Mouse (Mus musculus): Measurements from ENCODE around the gene Lca5l.

The Lca5l gene

DNA sequence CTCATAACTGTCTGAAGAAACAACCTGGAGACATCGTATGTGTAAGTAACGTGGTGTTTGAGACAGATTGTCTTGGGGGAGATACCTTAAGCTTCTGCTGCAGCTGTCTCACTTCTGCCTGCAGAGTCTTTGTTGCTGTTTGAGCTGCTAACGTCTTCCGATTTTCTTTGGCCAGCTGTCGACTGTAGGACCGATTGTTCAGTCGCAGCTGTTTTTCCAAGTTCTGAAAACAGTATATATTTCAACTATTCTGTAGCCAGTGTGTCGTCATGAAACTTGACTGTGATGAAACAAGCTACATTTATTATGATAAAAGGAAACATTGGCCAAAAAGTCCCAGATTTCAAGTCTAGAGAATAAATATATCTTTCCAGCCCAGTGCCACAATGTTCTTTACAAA is 18.4 kb downstream of the Lca5l start:
- intact Hi-C loops (cut with DNase I): no loop called here

DNA sequence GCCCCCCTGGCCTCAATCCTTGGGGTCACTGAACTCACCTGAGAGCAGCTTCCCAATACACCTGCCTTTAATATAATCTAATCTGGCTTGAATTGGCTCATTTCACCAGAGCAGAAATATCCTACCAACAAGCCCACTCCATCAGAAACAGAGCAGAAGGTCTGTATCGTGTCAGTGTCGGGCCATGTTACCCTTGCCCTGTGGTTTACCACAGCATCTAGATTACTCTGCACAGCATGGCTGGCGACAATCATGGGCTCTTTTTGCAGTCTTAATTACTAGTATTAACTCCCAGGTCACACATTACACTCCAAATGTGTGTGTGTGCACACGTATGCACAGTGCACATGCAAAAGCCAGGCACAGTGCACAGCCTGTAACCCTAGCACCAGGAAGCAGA is 23.2 kb downstream of the Lca5l start:
- intact Hi-C loops (cut with DNase I): no loop called here

DNA sequence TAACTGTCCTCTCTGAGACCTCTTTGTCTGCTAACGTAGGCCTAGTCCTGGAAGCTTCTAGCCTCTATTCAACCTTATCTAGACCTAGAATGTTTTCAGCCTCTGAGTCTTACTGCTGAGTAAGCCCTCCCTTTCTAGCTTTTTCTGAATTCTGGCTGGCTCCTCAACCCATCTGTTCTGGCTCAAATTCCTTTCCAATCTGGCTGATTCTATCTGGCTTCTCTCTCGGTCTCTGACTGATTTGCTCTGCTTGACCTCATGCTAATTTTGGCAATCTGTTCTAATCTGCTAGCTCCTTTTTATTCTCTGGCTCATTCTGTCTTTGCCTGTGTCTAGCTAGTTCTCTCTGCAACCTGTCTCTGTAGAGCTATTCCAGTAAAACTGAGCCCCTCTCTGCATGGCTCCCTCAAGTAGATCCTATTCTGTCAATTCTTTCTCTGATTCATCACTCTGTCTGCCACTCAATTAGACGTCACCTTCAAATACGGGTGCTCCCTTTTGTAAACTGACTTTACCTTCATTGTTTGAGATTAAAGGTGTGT is 26.3 kb downstream of the Lca5l start:
- intact Hi-C loops (cut with DNase I): no loop called here

DNA sequence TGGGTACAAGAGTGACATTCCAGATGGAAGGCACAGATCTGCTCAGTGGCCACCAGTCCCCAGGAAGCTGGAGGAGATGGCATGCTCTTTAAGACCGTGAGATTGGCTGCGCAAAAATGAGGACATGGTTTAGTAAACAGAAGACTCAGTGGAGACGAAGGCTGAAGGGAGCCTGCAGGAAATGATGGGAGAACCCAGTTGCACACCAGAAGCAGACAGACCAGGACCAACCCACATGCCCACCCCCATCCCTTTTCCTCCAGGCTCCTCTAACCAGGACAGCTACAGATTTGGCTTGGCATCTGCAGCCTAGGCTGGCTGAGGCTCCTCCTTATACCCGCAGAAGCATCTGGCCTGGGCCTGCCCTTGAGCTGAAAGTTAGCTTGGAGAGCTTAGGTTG is 30.7 kb downstream of the Lca5l start:
- intact Hi-C loops (cut with DNase I): no loop called here

DNA sequence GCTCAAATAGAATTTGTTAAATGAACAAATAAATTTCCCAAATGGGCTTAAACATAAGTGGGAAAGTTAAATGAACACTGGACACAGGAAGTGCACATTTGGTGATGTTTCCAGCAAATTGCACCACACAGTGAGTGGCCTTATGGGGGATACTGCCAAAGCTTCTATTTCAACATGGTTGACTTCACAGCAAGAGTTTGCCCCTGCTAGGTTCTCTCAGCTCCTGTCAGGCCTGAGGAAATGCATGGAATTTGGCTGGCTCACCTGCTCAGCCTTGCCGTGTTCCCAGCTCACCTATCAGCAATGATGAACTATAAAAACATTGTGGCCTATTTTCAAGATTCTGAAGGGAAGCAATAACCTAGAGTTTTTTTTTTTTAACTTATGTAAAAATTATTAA is 31.1 kb downstream of the Lca5l start:
- intact Hi-C loops (cut with DNase I): no loop called here

- intact Hi-C loops (cut with DNase I): no loop called here
These were observed 32.2 kb downstream of the Lca5l start for GRCm38 (mm10) chr16:96159794-96160346.

GRCm38 (mm10) chr16:96159091-96159731 is 32.9 kb downstream of the Lca5l start:
- intact Hi-C loops (cut with DNase I): no loop called here

DNA sequence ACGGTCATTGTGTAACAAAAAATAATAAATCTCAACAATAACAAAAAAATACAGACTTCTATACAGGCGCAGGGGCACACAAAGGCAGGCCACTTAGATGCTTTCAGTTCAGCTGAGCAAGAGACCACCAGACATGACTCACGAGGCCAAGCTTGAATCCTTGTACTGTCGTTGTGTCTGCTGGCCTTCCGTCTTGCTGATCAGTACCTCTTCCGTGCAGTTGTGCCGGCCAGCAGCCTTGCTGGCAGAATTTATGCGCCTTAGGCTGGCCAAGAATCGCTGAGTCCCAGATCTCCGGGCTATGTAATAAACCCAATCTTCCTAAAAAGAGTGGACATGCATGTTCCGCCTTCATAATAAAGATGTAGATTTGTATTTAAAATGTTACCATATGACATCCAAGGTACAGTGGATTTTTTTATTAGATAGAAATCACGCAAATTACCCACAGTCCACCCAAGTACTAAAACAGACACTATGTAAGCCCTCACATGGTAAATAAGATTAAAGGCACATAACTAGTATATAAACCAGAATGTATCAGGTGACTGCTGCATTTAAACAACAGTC is 33.5 kb downstream of the Lca5l start:
- intact Hi-C loops (cut with DNase I): no loop called here

DNA sequence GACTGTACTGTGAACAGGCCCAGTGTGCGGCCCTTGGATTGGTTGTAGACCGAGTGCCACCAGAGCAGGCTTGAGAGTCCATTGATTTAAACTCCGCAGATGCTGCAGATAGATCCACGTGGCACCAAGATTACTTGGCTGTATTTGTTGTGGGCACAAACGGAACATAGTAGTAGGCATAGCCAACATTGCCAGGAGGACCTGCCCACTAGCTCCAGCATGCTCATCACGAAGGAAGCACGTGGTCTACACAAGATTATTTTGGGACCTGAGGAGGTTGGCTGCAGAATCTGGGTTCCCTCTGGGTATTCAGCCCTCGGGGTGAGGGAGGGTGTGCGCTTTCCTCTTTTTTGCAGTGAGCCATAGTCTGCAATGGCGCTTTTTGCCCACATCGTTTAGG is 34.9 kb downstream of the Lca5l start:
- intact Hi-C loops (cut with DNase I): no loop called here

GRCm38 (mm10) chr16:96156019-96156418 is 36.1 kb downstream of the Lca5l start:
- intact Hi-C loops (cut with DNase I): no loop called here

- intact Hi-C loops (cut with DNase I): no loop called here
These were observed 37.6 kb downstream of the Lca5l start for GRCm38 (mm10) chr16:96154476-96154875.

DNA sequence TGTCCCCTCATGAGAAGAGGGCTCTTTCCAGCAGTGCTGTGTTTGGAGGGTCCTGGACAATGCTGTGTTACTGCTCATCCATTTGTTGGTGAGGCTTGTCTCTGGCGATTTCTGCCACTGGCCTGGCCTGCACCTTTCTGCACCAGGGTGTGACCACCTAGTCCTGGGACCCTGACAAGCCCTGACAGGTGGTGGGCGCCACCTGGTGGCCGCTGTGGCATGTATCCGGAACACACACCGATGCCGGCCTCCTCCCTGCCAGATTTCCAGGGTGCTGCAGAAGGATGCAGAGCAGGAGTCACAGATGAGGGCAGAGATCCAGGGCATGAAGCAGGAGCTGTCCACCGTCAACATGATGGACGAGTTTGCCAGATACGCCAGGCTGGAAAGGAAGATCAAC is 40.5 kb downstream of the Lca5l start:
- intact Hi-C loops (cut with DNase I): no loop called here

DNA sequence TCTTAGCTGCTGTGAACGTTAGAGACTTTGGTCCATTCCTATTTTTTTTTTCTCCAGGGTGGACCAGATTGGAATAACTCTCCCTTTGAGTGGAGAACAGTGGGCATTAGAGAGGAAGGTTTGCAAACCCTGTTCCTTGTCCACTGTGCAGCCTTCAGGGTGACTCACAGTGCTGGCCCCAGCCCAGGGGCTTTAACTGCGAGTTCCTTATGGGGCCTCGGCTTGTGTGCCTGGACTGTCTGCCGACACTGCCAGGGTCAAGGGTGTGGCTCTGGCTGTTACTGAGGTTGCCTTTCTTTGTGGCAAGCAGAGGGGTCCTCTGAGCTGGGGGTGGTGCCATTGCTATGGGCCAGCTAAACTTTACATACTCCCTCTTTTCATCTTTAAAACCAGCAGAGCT is 41.1 kb downstream of the Lca5l start:
- intact Hi-C loops (cut with DNase I): no loop called here

DNA sequence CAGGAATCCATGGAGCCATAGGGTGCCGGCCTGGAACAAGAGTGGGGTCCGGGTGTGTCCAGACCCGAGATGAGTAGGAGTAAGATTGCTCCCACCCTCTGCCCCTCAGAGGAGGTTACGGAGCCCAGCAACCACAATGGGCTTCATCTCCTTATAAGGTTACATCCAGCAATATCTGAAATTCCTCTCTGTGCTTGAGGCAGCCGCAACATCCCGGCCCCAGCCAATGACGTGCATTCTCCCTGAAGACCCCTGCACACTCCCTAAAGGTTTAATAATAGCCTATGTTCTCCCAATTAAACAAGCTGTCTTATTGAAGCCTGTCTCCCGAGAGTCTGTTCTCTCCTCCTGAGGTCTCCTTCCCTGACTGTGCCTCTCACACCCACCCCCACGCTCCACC is 42.8 kb downstream of the Lca5l start:
- intact Hi-C loops (cut with DNase I): loop anchor here (10.0 kb wide), 2 partner anchors 65 to 155 kb away; partner anchors contain the start of genes Brwd1 and Psmg1

DNA sequence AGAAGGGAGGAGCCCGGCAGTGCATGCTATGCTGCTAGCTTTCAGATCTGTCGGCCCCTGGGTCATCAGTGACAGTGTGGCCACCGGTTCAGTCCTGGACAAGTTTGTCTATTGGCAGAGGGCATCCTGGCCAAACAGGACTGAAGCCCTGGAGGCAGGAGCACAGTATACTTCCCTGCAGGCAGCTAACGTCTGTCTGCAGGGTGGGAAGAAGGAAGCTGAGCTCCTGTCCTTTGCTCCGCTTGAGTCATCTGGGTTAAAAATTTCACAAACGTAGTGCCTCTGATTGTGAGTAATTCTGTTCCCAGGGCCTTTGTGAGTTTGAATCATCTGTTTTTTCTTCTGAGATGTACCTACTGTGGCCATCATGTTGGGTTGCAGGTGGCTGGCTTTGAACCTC is 43.2 kb downstream of the Lca5l start:
- intact Hi-C loops (cut with DNase I): loop anchor here (10.0 kb wide), 2 partner anchors 64 to 154 kb away; partner anchors contain the start of genes Brwd1 and Psmg1

- intact Hi-C loops (cut with DNase I): loop anchor here (10.0 kb wide), 2 partner anchors 61 to 151 kb away; partner anchors contain the start of genes Brwd1 and Psmg1
These were observed 46.3 kb downstream of the Lca5l start for GRCm38 (mm10) chr16:96145814-96146213.

DNA sequence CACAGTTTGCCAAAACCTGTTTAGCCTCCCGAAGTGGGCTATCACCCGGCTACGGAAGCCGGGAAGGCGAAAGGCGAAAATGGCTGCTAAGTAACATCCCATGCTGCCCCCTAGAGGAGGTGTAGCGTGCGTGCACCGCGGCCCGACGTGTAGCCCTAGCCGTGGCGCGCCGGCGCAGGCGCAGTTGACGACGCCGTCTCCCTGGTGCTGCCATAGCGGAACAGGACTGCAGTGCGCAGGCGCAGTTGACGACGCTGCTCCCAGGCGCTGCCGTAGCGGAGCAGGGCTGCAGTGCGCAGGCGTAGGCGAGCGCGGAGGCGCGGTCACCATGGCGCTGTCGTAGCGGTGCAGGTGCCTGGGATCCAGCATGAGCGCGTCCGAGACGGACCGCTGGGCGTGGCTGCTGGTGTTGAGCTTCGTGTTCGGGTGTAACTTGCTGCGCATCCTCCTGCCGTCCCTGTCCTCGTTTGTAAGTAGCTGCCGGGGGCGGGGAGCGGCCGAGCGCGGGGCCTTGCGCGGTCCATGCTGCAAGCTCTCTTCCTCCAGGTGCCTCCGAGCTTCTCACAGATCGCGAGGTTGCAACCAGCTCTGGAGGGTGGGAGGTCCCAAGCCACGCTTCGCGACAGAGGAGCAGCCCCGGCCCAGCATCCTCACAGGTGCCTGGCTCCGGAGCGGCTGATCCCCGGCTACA is 46.8 kb downstream of the Lca5l start, which contains the start of gene Wrb:
Wrb (plus strand) TSS at position 298 of the 691 bp plus-strand sequence.
- intact Hi-C loops (cut with DNase I): loop anchor here (10.0 kb wide), 2 partner anchors 60 to 150 kb away; partner anchors contain the start of genes Brwd1 and Psmg1

DNA sequence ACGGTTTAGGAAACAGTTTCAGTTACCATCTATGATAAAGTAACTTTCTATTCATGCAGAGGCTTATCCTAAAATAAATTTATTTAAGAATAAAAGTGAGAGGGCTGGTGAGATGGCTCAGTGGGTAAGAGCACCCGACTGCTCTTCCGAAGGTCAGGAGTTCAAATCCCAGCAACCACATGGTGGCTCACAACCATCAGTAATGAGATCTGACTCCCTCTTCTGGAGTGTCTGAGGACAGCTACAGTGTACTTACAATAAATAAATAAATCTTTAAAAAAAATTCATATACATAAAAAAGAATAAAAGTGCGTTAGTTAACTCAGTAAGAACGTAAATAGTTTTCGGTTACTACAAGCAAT is 47.3 kb downstream of the Lca5l start:
- intact Hi-C loops (cut with DNase I): loop anchor here (10.0 kb wide), 2 partner anchors 60 to 150 kb away; partner anchors contain the start of genes Brwd1 and Psmg1

DNA sequence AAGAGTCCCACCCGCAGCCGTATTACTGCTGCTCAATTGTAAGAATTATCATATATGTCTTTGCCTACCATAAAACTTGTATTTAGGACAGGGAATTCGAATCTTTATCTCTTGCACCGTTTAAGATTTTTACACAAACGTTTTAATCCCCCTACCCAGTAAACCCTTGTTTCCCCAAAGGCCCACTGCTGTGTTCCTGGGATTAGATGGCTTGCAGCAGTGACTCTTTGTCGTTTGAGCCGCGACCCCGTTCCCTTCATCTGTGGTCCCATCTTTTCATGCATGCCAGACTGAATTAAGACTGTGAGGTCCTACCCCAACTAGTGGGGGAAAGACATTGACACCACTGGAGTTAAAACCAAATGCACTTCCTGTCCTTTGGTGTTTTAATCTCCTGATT is 63.6 kb downstream of the Lca5l start:
- intact Hi-C loops (cut with DNase I): no loop called here

DNA sequence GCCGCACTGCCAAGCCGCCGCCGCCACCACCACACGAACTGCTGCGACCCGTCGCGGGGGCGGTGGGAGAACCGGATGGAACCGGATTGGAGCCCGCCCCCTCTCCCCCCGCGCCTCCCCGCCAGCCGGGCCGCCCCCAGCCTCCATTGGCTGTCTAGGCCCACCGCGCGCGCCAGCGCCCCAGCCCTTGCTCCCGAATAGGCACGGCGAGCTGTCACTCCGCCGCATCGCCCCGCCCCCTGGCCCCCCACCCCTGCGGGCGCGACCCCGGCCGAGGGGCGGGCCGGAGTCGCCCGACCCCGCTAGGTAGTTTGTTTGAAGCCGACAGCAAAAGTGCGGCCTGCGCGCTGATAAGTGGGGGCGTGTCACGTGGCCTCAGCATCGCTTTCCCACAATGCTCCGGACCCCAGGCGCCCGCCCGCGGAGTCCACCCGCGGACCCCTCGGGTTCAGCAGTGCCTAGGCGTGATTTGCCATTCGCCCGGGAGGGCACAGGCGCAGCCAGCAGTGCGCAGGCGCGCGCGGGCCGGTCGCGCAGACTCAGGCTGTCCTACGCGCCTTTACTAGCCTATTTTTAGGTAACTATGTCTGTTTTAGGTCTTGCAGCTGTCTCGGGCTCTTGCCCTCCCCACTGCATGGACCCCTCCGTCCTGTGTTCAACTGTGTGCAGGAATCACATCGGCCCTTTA is 64.3 kb downstream of the Lca5l start, which contains the start of gene Hmgn1:
Hmgn1 (minus strand) TSS at position 73 of the 688 bp plus-strand sequence.
- intact Hi-C loops (cut with DNase I): no loop called here

- intact Hi-C loops (cut with DNase I): no loop called here
These were observed 64.8 kb downstream of the Lca5l start for GRCm38 (mm10) chr16:96127288-96127656.

All from adrenal gland (tissue).